Mouse (Mus musculus): Measurements from ENCODE around the gene 9030025P20Rik.

DNA sequence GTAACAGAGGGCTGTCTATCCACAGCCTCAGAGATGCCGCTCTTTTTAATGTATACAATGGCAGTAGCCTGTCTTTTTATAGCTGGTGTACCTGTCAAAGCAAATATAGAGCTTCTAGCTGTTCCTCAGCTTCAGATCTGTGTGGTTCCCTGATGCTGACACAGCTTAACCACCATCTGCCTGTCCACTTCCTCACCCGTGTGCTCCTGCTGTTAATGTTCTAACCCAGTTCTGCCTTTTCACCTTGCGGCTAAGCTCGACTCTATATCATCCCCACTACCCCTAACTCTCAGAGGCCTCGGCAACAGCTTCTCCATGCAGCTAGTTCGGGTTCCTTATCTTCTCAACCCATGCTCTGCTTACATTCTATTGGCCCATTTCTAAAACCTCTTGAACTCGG, 47.6 kb upstream of the 9030025P20Rik start:
- TF ChIP-seq FLI1 (IDR thresholded peaks at IDR 0.05; ENCODE audit: low read length) (no peak), GATA1 (IDR thresholded peaks at IDR 0.05; ENCODE audit: borderline replicate concordance, low read length) (no peak)
